Mouse (Mus musculus) thymus, adult 2 months (tissue): ENCODE results near the gene Slc51a. TPM values are rescaled to one million over a fixed set of nuclear protein-coding genes. Genes with fewer than 3 reads are reported as not detected.

Experiments
- DNase-seq: peaks from one replicate; pipeline ENCODE4 v3.0.0; 2021
- H3K27ac ChIP-seq: fragments of 200-500 bp; 2 replicates; pipeline ENCODE4 v1.5.1; 2012; ENCODE audit warnings: low read length, control low read depth; ENCODE audit not compliant: control insufficient read depth, insufficient read depth
- H3K27me3 ChIP-seq: fragments of 200-500 bp; 2 replicates; pipeline ENCODE4 v1.6.1; 2012; ENCODE audit warnings: mild to moderate bottlenecking, low read length, moderate library complexity, mixed read lengths; ENCODE audit not compliant: control insufficient read depth, insufficient read depth
- H3K36me3 ChIP-seq: fragments of 200-500 bp; 2 replicates; pipeline ENCODE4 v1.6.1; 2012; ENCODE audit warnings: mild to moderate bottlenecking, low read length, moderate library complexity; ENCODE audit not compliant: control insufficient read depth, insufficient read depth
- H3K4me1 ChIP-seq: fragments of 200-500 bp; replicated peaks from 2 replicates; pipeline ENCODE4 v1.6.1; 2012; ENCODE audit warnings: low read length; ENCODE audit not compliant: control insufficient read depth, insufficient read depth
- H3K4me3 ChIP-seq: fragments of 200-500 bp; 2 replicates; pipeline ENCODE4 v1.5.1; 2012; ENCODE audit warnings: mild to moderate bottlenecking, low read length, control low read depth, moderate library complexity; ENCODE audit not compliant: control insufficient read depth, insufficient read depth
- CTCF ChIP-seq: fragments of 200-500 bp; IDR thresholded peaks from 2 replicates; pipeline ENCODE4 v1.5.1; 2012; ENCODE audit warnings: mild to moderate bottlenecking, control low read depth, low read length, moderate library complexity, borderline replicate concordance; ENCODE audit not compliant: control insufficient read depth, poor library complexity, insufficient read depth; ENCODE audit errors: extremely low read depth
- POLR2A ChIP-seq: fragments of 200-500 bp; IDR thresholded peaks from 2 replicates; pipeline ENCODE4 v1.6.1; 2012; ENCODE audit warnings: mild to moderate bottlenecking, low read length, control low read depth, moderate library complexity; ENCODE audit not compliant: control insufficient read depth, poor library complexity, insufficient read depth; ENCODE audit errors: extremely low read depth
- WGBS: fragments of 180-500 bp; shearing (Covaris S2); methylation state at CpG from one replicate; pipeline ENCODE4 v1.1.7; 2018; 5-methylcytosine and 5-hydroxymethylcytosine counted together
- polyA plus RNA-seq: library from polyadenylated mRNA; depleted of rRNA; stranded (reverse); fragments of >200 nt; gene quantifications from 2 replicates; pipeline ENCODE4 v1.2.3, GENCODE M21; 2012

The Slc51a gene
- polyA plus RNA-seq, 1 experiment: 1.3 TPM

DNA sequence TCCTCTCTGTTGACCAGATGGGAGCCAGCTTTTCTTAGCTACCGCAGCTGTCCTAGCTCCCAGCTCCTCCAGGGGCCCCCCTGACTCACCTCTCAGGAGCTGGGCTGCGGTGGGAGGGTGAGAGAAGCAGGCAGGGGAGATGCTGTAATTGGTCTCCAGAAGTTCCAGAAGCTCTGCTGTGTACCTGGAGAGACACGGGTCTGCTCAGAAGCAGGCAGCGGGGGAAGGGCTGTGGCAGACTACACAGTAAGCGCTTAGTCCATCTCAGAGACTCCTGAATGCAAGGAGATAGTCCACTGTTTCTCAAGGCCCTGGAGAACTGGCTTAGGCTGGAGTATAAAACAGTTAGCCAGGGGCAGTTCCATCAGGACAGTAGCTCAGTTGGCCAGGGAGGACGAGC lies 1.6 kb downstream of the Slc51a start:
- Histone ChIP-seq H3K4me1 (no peaks in the 10 kb centered on the region), H3K27me3 (no peaks in the 10 kb centered on the region), H3K27ac (no peak overlapping the region), H3K36me3 (no peaks in the 10 kb centered on the region), H3K4me3 (no peak overlapping the region)
- no peak for DNase-seq
- TF ChIP-seq CTCF (no peak), POLR2A (no peak)
- WGBS: 94% methylated on average over 6 of the region's 6 CpGs

DNA sequence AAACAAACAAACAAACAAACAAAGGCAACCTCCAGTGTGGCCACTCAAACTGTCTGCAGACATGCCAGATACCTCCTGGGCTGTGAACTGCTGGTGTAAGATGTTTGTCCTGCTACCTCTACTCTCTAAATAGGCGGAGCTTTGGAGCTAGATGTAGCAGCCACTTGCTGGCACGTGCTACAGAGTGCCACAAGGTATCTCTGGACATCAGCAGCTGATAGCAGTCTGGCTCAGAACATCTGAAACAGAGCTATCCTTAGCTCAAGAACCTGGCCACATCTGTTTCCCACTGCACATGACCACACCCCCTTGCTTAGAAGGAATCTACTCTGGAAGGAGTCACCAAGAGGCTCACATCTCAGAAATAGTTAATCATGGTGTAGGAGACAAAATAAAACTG lies 2.5 kb downstream of the Slc51a start:
- Histone ChIP-seq H3K27ac (no peak overlapping the region), H3K27me3 (no peaks in the 10 kb centered on the region), H3K4me1 (no peaks in the 10 kb centered on the region), H3K4me3 (no peak overlapping the region), H3K36me3 (no peaks in the 10 kb centered on the region)
- TF ChIP-seq POLR2A (no peak), CTCF (no peak)
- no peak for DNase-seq
- WGBS: 91% methylated on average over 2 of the region's 2 CpGs

DNA sequence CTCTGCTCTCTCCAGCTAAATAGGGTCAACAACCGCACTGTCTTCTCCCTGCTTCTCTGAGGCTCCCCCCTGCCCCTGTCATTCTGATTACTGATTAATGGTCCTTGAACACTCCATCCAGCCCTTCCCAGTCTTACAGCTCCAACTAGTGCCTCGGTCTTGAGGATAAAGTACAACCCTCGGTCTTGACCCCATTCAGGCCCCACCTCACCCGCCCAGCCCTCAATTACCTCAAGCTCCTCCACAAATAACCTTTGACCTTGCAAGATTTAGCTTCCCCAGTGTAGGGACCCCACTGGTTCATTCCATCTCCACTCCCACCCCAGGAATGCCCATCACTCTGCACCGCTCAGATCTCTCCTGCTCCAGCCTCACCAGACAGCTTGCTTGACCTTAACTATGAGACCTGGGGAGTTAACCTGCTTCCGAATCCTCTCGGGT lies 3.2 kb downstream of the Slc51a start:
- 93% methylated on average over 7 of the region's 7 CpGs for WGBS
- TF ChIP-seq POLR2A (no peak), CTCF (no peak)

DNA sequence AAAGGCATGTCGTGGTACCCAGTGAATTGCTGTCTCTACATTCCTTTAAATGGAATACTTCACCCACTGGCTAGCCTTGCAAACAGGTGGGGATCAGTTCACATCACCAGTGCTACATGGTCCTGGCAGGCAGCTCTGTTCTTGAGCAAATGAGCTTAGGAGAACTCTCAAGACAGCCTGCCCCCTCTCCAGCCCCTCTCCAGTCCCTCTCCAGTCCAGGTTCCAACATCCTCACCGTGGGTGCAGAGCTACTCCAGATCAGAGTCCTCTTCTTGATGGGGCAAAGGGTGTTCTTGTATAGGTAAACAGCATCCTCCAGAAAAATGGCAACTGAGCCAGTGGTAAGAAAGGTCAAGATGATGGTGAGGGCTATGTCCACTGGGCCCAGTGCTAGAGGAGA lies 8.3 kb downstream of the Slc51a start:
- DNase-seq: no peak
- H3K36me3 ChIP-seq: no peaks in the 10 kb centered on the region
- no peak for TF ChIP-seq CTCF
- TF ChIP-seq POLR2A: no peak
- WGBS: 86% methylated on average over 2 of the region's 2 CpGs
- no peaks in the 10 kb centered on the region for H3K4me1 ChIP-seq
- H3K27ac ChIP-seq: no peak overlapping the region
- no peak overlapping the region for H3K4me3 ChIP-seq
- H3K27me3 ChIP-seq: no peaks in the 10 kb centered on the region

More for the DNA sequence above, 3.2 kb downstream of the Slc51a start:
- no peak overlapping the region for H3K27ac ChIP-seq
- no peaks in the 10 kb centered on the region for H3K27me3 ChIP-seq
- H3K36me3 ChIP-seq: no peaks in the 10 kb centered on the region
- DNase-seq: no peak
- H3K4me1 ChIP-seq: no peaks in the 10 kb centered on the region
- H3K4me3 ChIP-seq: no peak overlapping the region

DNA sequence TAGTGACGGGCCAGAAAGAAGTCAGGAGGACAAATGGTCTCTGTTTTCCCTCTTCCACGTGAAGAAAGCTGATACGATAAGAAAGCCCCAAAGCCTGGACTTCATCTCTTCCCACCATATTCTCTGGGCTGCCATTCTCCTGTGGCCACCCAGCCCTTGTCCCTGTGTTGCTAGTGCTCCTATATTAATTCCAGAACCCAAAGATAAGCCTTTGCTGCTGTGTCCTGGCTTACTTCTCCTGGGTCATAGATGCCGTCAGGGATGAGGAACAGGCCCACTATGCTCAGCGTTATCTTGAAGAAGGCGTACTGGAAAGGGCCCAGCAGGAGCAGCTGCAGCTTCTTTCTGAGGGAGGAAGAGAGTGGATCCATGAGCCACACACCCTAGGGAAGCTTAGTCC lies 10.4 kb downstream of the Slc51a start:
- DNase-seq: no peak
- 92% methylated on average over 6 of the region's 6 CpGs for whole genome bisulfite sequencing
- Histone ChIP-seq H3K27me3 (no peaks in the 10 kb centered on the region), H3K27ac (no peak overlapping the region), H3K4me3 (no peak overlapping the region), H3K4me1 (no peaks in the 10 kb centered on the region), H3K36me3 (no peaks in the 10 kb centered on the region)
- no peak for TF ChIP-seq POLR2A
- no peak for TF ChIP-seq CTCF

DNA sequence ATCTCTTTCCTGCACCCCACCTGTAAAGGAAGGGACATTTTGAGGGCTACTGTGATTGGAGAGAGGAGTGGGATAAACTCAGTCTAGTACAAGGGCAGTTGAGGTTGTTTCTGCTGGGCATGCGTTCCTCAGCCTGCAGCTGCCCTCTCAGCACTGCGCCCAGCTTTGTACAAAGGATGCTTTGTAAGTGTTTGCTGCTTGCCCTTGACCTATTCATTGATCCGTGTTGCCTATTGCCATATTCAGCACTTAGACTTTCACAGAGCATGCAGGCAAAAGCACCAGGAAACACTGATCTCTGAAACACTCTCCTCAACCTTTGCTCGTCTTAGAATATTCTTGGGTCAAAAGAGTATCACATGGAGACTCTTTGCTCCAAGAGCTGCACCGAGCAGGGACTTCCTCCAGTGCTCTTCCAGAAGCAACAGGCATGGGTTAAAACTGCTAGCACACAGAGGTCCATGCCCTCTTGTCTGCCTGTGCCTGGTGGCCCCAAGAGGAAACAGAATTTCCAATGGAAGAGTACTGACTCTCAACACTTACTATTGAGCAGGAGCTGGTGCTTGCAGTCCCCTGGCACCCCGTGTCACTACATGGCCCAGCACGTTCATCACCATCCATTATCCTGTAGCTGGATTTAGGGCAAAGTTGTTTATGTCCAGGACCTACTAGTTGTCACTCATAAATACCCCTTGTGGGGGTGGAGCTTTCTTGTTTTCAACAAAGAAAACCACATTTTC lies 15.2 kb downstream of the Slc51a start:
- TF ChIP-seq CTCF (no peak), POLR2A (no peak)
- Histone ChIP-seq H3K36me3 (no peaks in the 10 kb centered on the region), H3K4me1 (no peaks in the 10 kb centered on the region), H3K4me3 (no peak overlapping the region), H3K27me3 (no peaks in the 10 kb centered on the region), H3K27ac (no peak overlapping the region)
- DNase-seq: no peak
- WGBS: over 99% methylated on average over 7 of the region's 7 CpGs

DNA sequence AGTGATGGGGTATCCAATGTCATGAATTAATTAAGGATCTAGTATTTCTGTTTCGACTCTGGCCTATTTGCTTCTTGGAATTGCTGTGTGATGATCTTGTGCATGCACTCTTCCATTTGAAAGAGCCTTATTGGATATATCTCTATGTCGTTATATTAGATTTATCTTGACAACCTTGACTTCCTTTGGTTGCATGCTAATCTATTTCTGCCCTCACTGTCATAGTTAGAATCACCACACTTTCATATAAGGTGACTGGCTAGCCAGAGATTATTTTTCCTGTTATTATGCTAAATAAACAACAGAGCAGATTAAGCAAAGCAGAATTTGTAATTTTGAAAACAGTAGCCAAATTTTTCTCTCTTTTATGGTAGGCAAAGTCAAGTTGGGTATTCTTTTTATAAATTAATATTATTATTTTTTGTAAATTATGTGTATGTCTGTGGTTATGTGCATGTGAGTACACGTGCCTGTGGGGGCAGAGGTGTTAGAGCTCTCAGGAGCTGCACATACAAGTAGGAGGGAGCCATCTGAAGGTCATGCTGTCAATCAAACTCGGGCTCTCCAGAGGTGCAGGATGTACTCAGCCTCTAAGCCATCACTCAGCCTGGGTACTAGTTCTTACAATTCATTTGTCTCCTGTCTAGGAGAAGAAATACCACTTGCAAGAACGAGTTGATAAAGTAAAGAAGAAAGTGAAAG lies 18.1 kb downstream of the Slc51a start:
- H3K27me3 ChIP-seq: no peaks in the 10 kb centered on the region
- WGBS: 70% methylated on average over 5 of the region's 5 CpGs
- DNase-seq: no peak
- H3K4me1 ChIP-seq: peaks cover 3% of the 10 kb centered on the region; the same call in 1 of the 2 replicates
- H3K27ac ChIP-seq: no peak overlapping the region
- H3K4me3 ChIP-seq: no peak overlapping the region
- no peaks in the 10 kb centered on the region for H3K36me3 ChIP-seq
- TF ChIP-seq CTCF (no peak), POLR2A (no peak)
